Mouse (Mus musculus): Measurements from ENCODE around the gene Cryba4. TPM values are rescaled to one million over a fixed set of nuclear protein-coding genes. Genes with fewer than 3 reads are reported as not detected.
A peak's percentile ranks its signal among the peaks of the same experiment; 100 is the strongest.

The Cryba4 gene
- polyA plus RNA-seq, 1 experiment from 2014 or later: 1.3 TPM

- no peak for ATAC-seq
- Histone ChIP-seq H3K27me3 (replicated peaks; ENCODE audit: control insufficient read depth, insufficient read depth, low read length) (no peaks in the 10 kb centered on the region), H3K4me1 (replicated peaks; ENCODE audit: control insufficient read depth, insufficient read depth, low read length) (0 out of 2 replicates have a peak, but pooled peaks cover 3% of the 10 kb centered on the region), H3K36me3 (ENCODE audit: control insufficient read depth, insufficient read depth) (no peaks in the 10 kb centered on the region), H3K9me3 (ENCODE audit: control insufficient read depth) (no peaks in the 10 kb centered on the region), H3K9ac (ENCODE audit: low read depth, low read length) (no peak overlapping the region), H3K4me2 (replicated peaks; ENCODE audit: low read depth) (no peak overlapping the region), H3K27ac (ENCODE audit: low read depth, low read length) (no peak overlapping the region), H3K4me3 (ENCODE audit: low read depth, low read length) (no peak overlapping the region)
- no peak for TF ChIP-seq CTCF (IDR thresholded peaks at IDR 0.05; ENCODE audit: low read depth)
- 84% methylated on average over 7 of the region's 7 CpGs for WGBS
Measured at GRCm38 (mm10) chr5:112211911-112212310, 40.4 kb downstream of the Cryba4 start.

GRCm38 (mm10) chr5:112210104-112210503 lies 42.2 kb downstream of the Cryba4 start:
- Histone ChIP-seq H3K36me3 (ENCODE audit: control insufficient read depth, insufficient read depth) (no peaks in the 10 kb centered on the region), H3K4me3 (ENCODE audit: low read depth, low read length) (no peak overlapping the region), H3K4me1 (replicated peaks; ENCODE audit: control insufficient read depth, insufficient read depth, low read length) (0 out of 2 replicates have a peak, but pooled peaks cover 3% of the 10 kb centered on the region), H3K27me3 (replicated peaks; ENCODE audit: control insufficient read depth, insufficient read depth, low read length) (no peaks in the 10 kb centered on the region), H3K9ac (ENCODE audit: low read depth, low read length) (no peak overlapping the region), H3K27ac (ENCODE audit: low read depth, low read length) (no peak overlapping the region), H3K9me3 (ENCODE audit: control insufficient read depth) (no peaks in the 10 kb centered on the region), H3K4me2 (replicated peaks; ENCODE audit: low read depth) (no peak overlapping the region)
- ATAC-seq: no peak
- WGBS: 29% methylated on average over 8 of the region's 8 CpGs
- TF ChIP-seq CTCF (IDR thresholded peaks at IDR 0.05; ENCODE audit: low read depth): peak; percentile 90

GRCm38 (mm10) chr5:112208321-112208720 lies 44.0 kb downstream of the Cryba4 start:
- TF ChIP-seq CTCF (IDR thresholded peaks at IDR 0.05; ENCODE audit: low read depth): no peak
- no peak overlapping the region for H3K4me3 ChIP-seq (ENCODE audit: low read depth, low read length)
- H3K36me3 ChIP-seq (ENCODE audit: control insufficient read depth, insufficient read depth): no peaks in the 10 kb centered on the region
- H3K9me3 ChIP-seq (ENCODE audit: control insufficient read depth): no peaks in the 10 kb centered on the region
- no peaks in the 10 kb centered on the region for H3K27me3 ChIP-seq (replicated peaks; ENCODE audit: control insufficient read depth, insufficient read depth, low read length)
- no peaks in the 10 kb centered on the region for H3K4me1 ChIP-seq (replicated peaks; ENCODE audit: control insufficient read depth, insufficient read depth, low read length)
- 53% methylated on average over 4 of the region's 4 CpGs for WGBS
- H3K27ac ChIP-seq (ENCODE audit: low read depth, low read length): no peak overlapping the region
- H3K4me2 ChIP-seq (replicated peaks; ENCODE audit: low read depth): no peak overlapping the region
- no peak for ATAC-seq
- H3K9ac ChIP-seq (ENCODE audit: low read depth, low read length): no peak overlapping the region

GRCm38 (mm10) chr5:112206543-112207255 lies 45.6 kb downstream of the Cryba4 start:
- 17% methylated on average over 16 of the region's 16 CpGs for WGBS
- H3K4me3 ChIP-seq (ENCODE audit: low read depth, low read length): no peak overlapping the region
- ATAC-seq: no peak
- H3K4me2 ChIP-seq (replicated peaks; ENCODE audit: low read depth): peak overlapping the region; percentile 25; the same call in 1 of the 2 replicates
- H3K27me3 ChIP-seq (replicated peaks; ENCODE audit: control insufficient read depth, insufficient read depth, low read length): no peaks in the 10 kb centered on the region
- H3K36me3 ChIP-seq (ENCODE audit: control insufficient read depth, insufficient read depth): no peaks in the 10 kb centered on the region
- TF ChIP-seq CTCF (IDR thresholded peaks at IDR 0.05; ENCODE audit: low read depth): no peak
- H3K4me1 ChIP-seq (replicated peaks; ENCODE audit: control insufficient read depth, insufficient read depth, low read length): no peaks in the 10 kb centered on the region
- H3K9ac ChIP-seq (ENCODE audit: low read depth, low read length): no peak overlapping the region
- H3K9me3 ChIP-seq (ENCODE audit: control insufficient read depth): no peaks in the 10 kb centered on the region
- no peak overlapping the region for H3K27ac ChIP-seq (ENCODE audit: low read depth, low read length)

GRCm38 (mm10) chr5:112199656-112200055 lies 52.7 kb downstream of the Cryba4 start:
- H3K4me3 ChIP-seq (ENCODE audit: low read depth, low read length): no peak overlapping the region
- no peak for TF ChIP-seq CTCF (IDR thresholded peaks at IDR 0.05; ENCODE audit: low read depth)
- WGBS: 89% methylated on average over 6 of the region's 6 CpGs

More at GRCm38 (mm10) chr5:112199656-112200055, 52.7 kb downstream of the Cryba4 start:
- no peak overlapping the region for H3K4me2 ChIP-seq (replicated peaks; ENCODE audit: low read depth)
- no peak overlapping the region for H3K9ac ChIP-seq (ENCODE audit: low read depth, low read length)
- H3K36me3 ChIP-seq (ENCODE audit: control insufficient read depth, insufficient read depth): no peaks in the 10 kb centered on the region
- H3K4me1 ChIP-seq (replicated peaks; ENCODE audit: control insufficient read depth, insufficient read depth, low read length): no peaks in the 10 kb centered on the region
- H3K27ac ChIP-seq (ENCODE audit: low read depth, low read length): no peak overlapping the region
- no peaks in the 10 kb centered on the region for H3K9me3 ChIP-seq (ENCODE audit: control insufficient read depth)
- H3K27me3 ChIP-seq (replicated peaks; ENCODE audit: control insufficient read depth, insufficient read depth, low read length): no peaks in the 10 kb centered on the region
- ATAC-seq: no peak

Other genes starting within 250 kb of the Cryba4 start
- 0.22 and 0.34 TPM in 2 replicates for gene Crybb1, start 3.3 kb upstream of the Cryba4 start, polyA plus RNA-seq (2015; fragmentation: Nextera tagmentation; extraction: Ambion mirVana)
- gene Tpst2, start 24.2 kb upstream of the Cryba4 start, polyA plus RNA-seq (2015; fragmentation: Nextera tagmentation; extraction: Ambion mirVana): 45.3 and 48.4 TPM in 2 replicates
- gene Tfip11, start 73.8 kb upstream of the Cryba4 start, polyA plus RNA-seq (2015; fragmentation: Nextera tagmentation; extraction: Ambion mirVana): 13.6 and 14.3 TPM in 2 replicates
- gene Srrd, start 90.5 kb upstream of the Cryba4 start, polyA plus RNA-seq (2015; fragmentation: Nextera tagmentation; extraction: Ambion mirVana): 15.4 and 19.0 TPM in 2 replicates
- 28.8 and 37.3 TPM in 2 replicates for gene Hps4, start 90.6 kb upstream of the Cryba4 start, polyA plus RNA-seq (2015; fragmentation: Nextera tagmentation; extraction: Ambion mirVana)
- 0.12 TPM in 1 of 2 replicates, not detected in the other for gene Gm6583, start 103.5 kb upstream of the Cryba4 start, polyA plus RNA-seq (2015; fragmentation: Nextera tagmentation; extraction: Ambion mirVana)
- gene Asphd2, start 142.3 kb upstream of the Cryba4 start, polyA plus RNA-seq (2015; fragmentation: Nextera tagmentation; extraction: Ambion mirVana): 3.1 and 4.6 TPM in 2 replicates
- gene Gm6588, start 196.9 kb upstream of the Cryba4 start, polyA plus RNA-seq (2015; fragmentation: Nextera tagmentation; extraction: Ambion mirVana): not detected in 2 replicates